Mouse (Mus musculus): Measurements from ENCODE around the gene Cd68.
"Not testable (repeated sequence)": the region's sequence is repeated elsewhere in the genome, so short reads cannot be mapped to it uniquely, and the experiment has no call there.

Gene Cd68

DNA sequence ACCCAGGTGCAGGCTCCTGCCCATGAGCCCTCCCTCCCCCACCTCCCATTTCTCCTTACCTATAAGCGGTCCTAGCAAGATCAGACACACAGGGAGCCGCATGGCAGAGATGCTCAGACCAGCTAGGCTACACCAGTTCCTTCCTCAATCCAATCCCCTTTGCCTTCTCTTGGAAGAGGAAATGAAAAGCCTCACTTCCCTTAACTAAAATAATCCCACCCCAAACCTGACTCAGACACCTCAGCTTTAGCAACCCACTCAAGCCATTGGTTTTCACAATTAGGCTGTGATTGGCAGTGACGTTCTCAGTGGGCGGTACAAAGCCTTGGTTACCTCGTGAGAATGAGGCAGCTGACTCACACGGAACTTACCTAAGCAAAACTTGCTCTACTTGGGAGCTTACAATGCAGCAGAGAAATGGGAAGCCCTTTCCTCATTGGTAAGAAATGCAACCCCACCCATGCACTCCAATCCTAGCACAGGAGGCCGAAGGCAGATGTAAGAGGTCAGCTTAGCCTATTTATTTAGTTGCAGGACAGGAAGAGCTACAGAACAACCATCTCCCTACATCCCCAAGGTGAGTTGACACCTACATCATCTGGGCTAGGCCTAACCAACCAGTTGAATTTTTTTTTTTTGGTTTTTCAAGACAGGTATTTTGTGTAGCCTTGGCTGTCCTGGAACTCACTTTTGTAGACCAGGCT, at the start of gene Cd68:
Gene Cd68 (minus strand): TSS at position 193 of the 704 bp plus-strand sequence.
- peak; percentile 54 for DNase-seq (ENCODE audit: low spot score)

DNA sequence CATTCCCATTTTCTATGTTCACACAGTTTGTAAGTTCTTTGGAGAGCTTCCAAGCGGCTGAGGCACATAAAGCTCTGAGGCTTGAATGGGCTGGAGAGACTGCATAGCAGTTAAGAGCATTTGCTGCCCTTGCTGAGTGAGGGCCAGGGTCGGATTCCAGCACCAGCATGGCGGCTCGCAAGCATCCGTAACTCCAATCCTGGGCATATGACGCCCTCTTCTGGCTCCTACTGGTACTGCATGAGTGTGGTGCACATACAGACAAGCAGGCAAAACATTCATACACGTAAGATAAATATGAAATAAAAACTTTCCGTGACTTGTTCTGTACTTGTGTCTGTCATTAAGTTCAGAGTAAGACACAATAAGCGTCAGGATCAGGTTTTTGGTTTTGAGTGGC, 49.5 kb upstream of the Cd68 start:
- DNase-seq (ENCODE audit: low spot score) = no peak

DNA sequence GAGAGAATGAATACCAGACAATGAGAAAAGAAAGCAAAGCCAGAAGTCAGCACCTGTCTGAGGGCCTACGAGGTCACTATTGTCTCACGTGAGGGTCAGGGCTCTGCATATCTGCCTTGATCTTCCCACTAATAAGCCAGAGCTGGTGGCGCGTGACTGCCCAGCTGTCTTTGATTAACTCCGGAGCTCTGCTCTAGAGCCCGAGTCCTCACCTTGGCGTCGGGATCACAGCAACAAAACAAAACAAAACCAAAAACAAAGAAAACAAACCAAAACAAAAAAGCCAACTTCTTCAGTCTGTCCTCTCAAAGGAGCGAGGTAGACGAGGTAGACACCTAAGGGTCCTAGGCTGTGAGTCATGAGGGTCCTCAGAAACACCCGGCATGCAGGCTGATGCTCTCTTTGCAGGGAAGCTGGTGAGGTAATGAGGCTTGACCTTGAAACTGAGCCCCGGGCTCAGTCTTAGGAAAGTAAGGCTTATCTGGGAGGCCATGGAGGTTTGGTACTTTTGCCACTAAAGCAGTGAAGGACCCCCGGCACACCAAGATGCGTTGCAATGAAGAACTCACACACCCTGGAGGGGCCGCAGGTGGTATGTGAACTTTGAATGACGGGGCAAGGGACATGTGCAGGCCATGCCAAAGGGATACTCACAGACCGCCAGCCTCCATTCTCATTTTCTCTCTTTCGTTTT, 48.8 kb upstream of the Cd68 start:
- DNase-seq (ENCODE audit: low spot score) = no peak

DNA sequence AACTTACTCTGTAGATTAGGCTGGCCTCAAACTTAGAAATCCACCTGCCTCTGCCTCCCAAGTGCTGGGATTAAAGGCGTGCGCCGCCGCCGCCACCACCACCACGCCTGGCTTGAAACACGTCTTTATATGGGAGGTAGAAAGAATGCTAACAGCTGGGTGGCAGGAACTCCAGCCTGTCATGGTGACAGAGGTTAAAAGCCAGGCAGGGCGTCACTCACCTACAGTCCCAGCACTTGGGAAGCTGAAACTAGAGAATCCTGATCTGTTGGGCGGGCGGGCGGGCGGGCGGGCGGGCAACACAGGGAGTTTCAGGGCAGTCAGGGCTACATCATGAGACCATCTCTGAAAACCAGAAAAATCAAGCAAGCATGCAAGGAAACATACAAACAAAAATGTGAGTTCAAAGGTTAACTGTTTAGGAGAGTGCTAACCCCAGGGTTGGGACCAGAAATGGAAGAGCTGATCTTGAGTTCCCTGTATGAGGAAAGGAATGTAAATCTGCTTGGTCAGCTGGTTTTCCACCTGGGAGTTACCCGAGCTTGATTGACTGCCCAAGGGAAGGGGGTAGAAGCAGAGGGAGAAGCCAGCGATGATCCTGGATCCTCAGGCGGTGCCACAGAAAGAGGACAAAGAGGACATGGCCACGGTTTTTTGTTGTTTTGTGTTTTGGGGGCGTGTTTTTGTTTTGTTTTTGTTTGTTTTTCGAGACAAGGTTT, 47.2 kb upstream of the Cd68 start:
- DNase-seq (ENCODE audit: low spot score) = no peak

DNA sequence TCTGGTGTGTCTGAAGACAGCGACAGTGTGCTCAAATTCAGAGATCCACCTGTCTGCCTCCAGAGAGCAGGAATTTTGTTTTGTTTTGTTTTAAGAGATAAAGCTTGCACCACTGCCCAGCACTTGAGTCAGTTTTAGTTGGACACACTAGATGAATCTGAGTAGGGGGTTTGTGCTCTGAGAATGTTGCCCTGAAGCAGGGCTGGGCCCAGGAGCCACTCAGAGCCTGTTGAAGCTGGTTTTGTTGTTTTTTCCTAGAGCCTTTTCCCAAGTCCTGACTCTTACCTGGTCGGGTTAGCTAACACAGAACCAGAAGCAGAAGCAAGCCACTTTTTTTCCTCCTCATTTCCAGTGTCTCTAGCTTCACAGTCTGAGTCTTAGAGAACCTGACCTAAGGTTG, 45.1 kb upstream of the Cd68 start:
- no peak for DNase-seq (ENCODE audit: low spot score)

DNA sequence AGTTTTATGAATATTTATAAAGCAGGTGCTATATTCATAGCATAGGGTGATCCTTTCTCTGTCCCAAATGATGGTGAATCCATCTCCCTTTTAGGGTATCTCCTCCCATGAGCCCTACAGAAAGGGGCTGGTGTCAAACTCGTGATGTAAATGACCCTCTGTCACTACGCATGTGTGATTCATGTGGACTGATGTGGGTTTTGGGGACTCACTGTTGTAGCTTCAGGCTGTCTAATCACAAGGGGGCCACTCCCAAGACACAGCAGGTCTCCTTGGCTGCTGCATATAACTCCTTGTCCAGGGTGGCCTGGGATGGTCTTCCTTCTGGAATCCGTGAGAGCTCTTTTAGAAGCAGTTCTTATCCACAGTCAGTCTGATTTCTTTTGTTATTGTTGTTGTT, 44.5 kb upstream of the Cd68 start:
- no peak for DNase-seq (ENCODE audit: low spot score)

DNA sequence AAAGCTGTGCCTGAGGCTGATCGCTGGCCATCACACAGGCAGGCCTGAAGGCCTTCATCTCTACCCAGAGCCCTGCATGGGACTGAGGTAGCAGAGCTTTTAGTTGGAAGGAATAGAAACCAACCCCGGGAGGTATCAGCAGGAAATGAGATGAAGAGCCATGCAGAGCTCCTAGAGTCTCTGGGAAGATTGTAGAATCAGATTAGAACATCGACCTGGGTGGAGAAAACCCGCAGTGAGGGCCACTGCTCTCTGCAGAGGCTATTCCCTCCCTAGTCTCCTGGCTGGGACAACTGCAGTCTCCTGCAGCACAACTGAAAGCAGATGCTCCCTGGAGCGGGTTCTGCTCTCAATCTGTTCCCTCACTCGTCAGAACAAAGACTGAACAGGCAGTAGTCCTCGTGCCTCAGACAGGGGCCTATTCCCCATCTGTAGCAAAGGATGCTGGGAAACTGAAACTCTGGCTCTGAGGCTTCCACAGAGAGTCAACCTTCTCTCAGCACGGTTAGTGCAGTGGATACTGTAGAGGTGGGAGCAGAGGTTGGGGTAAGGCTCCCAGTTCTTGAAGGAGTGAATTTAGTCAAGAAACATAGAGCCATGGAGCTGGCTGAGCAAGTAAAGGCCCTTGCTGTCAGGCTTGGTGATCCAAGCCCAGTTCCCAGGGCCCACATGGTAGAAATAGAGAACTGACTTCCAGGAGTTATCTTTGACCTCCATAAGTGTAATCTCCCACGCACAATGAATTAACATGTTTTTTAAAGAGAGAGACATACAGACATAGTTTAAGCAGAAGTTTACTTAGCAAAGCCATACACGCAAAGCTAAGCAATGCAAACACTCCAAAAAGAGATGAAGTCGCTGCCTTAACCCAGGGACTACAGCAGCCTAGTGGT, 43.8 kb upstream of the Cd68 start:
- no peak for DNase-seq (ENCODE audit: low spot score)

DNA sequence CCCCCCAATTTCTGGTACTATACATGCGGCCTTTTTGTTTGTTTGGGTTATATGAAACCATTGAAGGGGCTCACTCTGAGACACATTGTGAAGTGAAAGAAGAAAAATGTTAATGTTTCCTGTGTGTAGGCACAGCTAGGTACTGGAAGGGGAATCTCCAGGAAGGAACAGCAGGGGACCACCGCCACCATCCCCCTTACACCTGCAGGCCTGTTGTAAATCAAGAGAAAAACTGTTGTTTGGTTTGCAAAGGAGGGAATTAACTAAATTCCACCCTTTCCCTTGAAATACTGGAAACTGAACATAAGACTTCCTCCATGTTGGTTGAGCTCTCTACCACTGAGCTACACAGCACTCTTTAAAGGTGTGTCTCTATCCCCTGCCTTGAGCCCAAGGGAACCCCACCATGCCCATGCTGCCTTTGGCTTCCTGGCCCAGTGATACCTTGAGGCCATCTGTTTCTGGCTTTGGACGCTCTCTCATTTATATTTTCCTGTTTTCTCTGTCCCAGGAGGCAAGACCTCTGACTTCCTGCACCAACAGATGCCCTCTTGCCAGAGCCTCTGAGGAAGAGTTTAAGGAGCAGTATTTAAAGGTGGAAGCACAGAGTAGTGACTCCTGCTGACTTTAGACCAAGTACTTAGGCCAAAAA, 42.8 kb upstream of the Cd68 start:
- no peak for DNase-seq (ENCODE audit: low spot score)

DNA sequence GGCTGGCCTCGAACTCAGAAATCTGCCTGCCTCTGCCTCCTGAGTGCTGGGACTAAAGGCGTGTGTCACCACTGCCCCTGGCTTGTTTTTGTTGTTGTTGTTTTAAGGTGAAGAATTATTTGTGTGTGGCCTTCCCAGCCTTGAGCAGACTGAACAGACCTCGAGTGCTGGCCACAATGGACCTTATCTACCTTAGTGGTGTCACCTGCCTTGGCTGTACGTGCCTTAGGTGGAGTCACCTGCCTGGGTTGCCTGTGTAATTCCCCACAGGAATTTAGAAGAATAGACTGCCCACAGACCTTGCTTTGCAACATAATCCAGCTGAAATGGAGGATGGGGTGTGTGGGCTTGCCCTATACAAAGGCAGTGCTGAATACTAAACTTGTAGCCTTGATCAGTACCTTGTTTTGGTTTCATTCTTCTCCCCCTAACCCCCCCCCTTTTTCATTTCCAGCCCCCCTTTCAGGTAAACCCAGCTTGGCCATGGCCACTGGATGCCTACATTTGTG, 42.0 kb upstream of the Cd68 start:
- DNase-seq (ENCODE audit: low spot score) = no peak

DNA sequence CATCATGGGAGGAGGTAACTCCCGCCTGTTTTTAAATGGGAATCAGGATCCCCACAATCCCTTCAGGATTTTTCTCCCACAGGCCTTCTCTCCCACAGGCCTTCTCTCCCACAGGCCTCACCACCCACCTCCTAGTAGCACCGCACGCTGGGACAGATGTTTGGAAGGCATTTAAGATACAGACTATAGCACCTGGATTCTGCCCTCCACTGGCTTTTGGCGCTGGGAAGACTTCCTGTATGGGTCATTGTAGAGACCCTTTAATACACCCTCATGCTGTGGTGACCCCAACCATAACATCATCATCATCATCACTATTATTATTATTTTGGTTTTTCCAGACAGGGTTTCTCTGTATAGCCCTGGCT, 41.5 kb upstream of the Cd68 start:
- no peak for DNase-seq (ENCODE audit: low spot score)

DNA sequence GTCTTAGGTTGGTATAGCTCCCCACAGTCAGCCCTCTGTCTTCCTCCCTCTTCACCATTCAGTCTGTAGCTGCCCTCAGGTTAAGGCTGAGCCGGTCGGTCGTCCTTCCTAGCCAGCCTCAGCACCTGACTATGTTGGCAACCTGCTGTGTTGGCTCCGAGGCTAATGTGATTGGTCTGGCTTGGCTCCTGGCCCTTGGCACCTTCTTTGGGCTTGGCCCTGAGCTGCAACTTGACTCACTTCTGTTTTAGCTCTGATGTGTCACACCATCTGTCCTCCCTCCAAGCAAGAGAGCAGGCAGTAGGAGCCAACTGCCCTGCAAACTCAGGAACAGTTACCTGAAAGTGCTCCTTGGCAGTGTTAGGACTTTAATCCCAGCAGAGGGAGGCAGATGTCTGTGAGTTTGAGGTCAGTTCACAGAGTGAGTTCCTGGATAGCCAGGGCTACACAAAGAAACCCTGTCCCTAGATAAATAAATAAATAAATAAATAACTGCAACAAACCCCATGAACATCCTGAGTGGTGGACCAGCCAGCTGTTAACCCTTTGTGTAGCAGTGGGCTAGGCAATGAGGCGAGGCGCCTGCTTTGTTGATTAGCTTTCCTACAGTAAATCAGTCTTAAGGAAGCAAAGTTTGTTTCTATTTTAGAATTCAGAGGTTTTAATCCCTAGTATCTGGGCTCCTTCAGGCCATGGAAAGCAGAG, 41.0 kb upstream of the Cd68 start:
- DNase-seq (ENCODE audit: low spot score) = peak; percentile 76

DNA sequence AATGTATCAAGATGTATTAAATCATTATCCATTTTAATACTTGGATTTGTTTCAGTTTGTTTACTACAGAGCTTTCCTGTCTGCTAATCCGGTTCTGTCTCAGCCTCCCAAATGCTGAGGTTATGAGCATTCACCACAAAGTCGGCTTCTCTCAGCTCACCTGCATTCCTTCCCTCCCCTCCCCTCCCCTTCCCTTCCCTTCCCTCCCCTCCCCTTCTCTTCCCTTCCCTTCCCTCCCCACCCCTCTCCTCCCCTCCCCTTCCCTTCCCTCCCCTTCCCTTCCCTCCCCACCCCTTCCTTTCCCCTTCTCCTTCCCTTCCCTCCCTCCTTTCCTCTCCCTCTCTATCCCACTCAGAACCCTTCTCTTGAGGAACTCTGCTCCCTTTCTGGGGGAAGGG, 38.7 kb upstream of the Cd68 start:
- no peak for DNase-seq (ENCODE audit: low spot score)

DNA sequence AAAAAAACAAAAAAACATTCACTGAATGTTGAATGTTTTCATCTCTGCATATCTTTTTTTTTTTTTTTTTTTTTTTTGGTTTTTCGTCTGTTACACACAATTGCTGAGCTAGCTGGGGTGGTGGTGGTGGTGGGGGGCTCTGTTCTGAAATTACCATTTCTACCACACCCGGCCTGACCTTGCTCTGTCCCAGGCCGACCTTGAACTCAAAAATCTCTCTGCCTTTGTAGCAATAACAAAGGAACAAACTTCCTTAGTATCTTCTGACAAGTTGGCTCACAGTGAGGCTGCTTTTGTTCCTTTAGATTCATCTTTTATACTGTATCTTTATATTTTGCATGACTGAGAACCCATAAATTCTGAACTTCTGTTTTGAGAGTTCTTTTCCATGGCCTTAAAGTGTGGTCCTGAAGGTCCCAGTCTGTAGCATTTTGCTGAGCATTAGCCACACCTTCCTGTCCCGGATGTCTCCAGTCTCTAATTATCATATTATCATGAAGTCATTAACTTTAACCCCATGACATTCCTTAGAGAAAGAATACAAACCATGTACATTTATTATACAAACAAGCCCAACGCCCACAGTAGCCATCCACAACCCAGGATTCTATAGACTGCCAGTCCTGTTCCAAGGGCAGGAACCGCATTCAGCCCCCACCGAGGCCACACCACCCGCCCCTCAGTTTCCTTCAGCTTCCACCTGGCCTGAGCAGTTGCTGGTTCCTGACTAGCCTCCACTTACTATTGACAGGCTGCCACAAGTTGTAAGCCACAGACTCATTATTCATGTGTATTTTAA, 38.1 kb upstream of the Cd68 start:
- DNase-seq (ENCODE audit: low spot score) = no peak

DNA sequence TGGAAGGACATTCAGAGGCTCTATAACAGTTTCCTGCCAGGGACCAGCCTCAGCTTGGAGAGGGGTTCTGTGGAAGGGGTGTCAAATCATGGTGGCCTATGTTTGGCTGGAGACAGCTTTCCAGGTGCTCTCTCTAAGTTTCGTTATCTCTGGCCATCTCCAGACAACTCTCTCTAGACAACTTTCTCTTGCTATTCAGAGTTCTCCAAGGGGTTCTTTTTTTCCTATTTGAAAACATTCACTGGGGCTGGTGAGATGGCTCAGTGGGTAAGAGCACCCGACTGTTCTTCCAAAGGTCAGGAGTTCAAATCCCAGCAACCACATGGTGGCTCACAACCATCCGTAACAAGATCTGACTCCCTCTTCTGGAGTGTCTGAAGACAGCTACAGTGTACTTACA, 37.4 kb upstream of the Cd68 start:
- DNase-seq (ENCODE audit: low spot score) = not testable (repeated sequence)

DNA sequence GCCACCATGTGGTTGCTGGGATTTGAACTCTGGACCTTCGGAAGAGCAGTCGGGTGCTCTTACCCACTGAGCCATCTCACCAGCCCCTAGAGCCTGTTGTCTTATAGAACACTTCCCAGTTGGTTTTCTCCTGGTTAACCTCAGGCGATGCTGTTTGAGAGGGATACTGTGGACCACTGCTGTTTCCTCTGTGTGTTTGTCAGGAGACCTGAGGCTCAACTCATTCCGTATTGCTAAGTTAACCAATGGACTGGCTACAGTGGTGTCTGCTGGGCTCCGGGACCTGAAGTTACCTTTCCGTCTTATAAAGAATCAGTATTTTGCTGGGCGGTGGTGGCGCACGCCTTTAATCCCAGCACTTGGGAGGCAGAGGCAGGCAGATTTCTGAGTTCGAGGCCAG, 36.9 kb upstream of the Cd68 start:
- not testable (repeated sequence) for DNase-seq (ENCODE audit: low spot score)

DNA sequence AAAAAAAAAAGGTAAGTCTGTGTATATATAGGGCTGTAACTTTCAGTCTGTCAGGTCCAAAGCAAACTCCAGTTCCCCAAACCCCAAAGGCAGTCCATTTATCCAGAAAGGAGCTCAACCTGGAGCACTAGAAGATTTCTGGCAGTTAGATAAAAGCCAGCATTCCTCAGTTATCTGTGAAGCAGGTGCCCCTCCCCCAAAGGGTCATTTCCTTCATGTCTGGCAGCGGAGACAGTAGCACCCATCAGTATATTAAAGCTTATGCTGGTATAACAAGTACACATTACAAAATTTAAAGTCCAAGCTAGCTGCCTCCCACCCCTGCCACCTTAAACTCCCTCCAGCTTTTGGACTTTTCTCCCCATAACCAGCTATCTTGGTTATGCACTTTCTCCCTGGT, 33.6 kb upstream of the Cd68 start:
- no peak for DNase-seq (ENCODE audit: low spot score)

DNA sequence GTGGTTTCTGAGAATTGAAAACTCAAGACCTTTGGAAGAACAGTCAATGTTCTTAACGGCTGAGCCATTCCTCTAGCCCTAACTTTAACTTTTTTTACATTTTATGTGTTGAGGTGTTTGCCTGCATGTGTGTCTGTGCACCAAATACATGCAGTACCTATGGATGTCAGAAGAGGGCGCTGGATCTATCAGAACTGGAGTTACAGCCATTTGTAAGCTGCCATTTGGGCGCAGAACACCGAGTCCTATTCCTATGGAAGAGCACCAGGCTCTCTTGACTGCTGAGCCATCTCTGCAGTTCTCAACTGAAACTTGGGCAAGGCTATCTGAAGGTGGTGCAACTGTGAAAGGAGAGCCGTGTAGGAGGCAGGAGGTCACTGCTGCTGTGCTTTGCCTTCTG, 32.6 kb upstream of the Cd68 start:
- DNase-seq (ENCODE audit: low spot score) = no peak

DNA sequence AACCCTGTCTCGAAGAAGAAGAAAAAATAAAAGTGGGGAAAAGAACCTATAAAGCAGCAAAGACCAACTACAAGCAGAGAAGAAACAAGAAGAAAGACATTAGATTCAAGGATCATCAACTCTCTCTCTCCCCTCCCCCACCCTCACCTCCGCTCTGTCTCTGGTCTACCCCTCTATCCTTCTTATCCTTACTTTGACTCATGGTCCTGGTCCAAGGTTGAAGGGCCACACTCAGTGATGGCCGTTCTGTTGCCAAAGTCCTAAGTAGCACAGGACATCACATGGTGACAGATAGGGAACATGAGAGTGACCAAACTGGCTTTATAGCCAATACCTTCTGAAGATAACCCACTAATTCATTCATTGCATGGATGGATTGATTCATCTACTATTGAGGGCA, 31.4 kb upstream of the Cd68 start:
- DNase-seq (ENCODE audit: low spot score) = no peak

DNA sequence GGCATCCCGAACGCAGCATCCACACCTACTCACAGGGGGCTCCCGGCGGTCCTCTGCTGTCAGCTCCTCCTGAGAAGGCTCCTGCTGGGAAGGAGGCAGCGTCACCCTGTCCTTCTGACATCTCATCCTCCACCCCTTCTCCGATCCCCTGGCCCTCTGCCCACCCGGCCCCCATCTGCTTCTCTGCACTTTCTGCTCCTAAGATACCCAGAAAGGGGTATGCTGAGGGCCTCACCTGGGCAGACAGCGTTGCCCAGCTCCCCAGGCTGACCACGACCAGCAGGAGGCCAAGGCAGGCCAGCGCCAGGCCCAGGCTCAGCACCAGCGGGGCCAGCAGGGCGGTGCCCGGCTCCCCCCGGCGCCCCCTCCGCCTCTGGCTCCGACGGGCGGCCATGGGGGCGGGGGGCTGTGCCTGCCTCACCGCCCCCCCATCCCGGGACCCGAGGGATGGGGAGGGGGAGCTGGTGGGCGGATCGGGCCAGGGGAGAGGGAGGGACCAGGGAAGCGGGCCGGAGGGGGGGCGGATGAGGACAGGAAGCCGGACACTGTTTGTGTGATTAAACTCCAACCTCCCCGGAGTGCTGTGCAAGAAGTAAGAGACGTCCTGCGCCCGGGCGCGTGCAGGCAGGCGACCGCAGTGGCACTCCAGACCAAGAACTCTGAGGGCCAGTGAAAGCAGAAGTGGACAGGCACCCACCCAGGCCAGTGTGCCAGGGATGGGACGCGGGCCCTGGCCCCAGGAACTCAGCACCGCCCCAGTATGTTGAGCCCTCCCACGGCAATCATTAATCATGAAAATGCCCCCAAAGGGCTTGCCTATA, 29.6 kb upstream of the Cd68 start, which contains the start of the genes Tnfsf12 and Tnfsfm13:
Gene Tnfsf12 (minus strand): TSS at position 489 of the 821 bp plus-strand sequence.
Gene Tnfsfm13 (minus strand): TSS at position 738 of the 821 bp plus-strand sequence.
- DNase-seq (ENCODE audit: low spot score) = peak; percentile 58

All from adipocyte (in vitro differentiated cells).